Mouse (Mus musculus) adrenal gland, postnatal 4 days (tissue): ENCODE data around the gene Orai1. TPM values are rescaled to one million over a fixed set of nuclear protein-coding genes. Genes with fewer than 3 reads are reported as not detected.
"Not testable (repeated sequence)": the region's sequence is repeated elsewhere in the genome, so short reads cannot be mapped to it uniquely, and the experiment has no call there.

ENCODE experiments used
- DNase-seq, 2 experiments: peaks; one replicate each; pipeline ENCODE4 v3.0.0; 2021 to 2022; ENCODE audit warnings: low spot score in 2 of 2, mixed read lengths in 2 of 2
- long read RNA-seq, 2 experiments: library from polyadenylated mRNA; stranded (forward); transcript quantifications; one replicate each; pipeline ENCODE4 v2.0.0; 2021
- total RNA-seq, 2 experiments: library from RNA; stranded (reverse); gene quantifications; 2 replicates each; pipeline ENCODE4 v1.2.3; 2021

Orai1 gene
- 10 to 100 TPM; 12.6 to 14.1 TPM for total RNA-seq
- long read RNA-seq, experiment 1, transcript Orai1-202 (2 exons, 1,875 nt): major isoform, 32 of 33 reads
- long read RNA-seq, experiment 1, partial matches to known transcripts: 0 of 33 reads
- long read RNA-seq, experiment 1, other reads (novel, unspliced or antisense): 1 of 33 reads
- long read RNA-seq, experiment 2, transcript Orai1-202 (2 exons, 1,875 nt): major isoform, 36 of 40 reads
- long read RNA-seq, experiment 2, partial matches to known transcripts: 0 of 40 reads
- long read RNA-seq, experiment 2, other reads (novel, unspliced or antisense): 4 of 40 reads

GRCm38 (mm10) chr5:123014753-123015701, at the start of gene Orai1:
TSS of gene Orai1 (plus strand) at chr5:123015074.
- peak; percentile 92 to 96 for DNase-seq

- DNase-seq: no peak
Measured at GRCm38 (mm10) chr5:122965427-122965826, 49.4 kb upstream of the Orai1 start.

GRCm38 (mm10) chr5:122968322-122968721, 46.6 kb upstream of the Orai1 start:
- peak in 1 of 2 experiments; percentile 65 for DNase-seq

GRCm38 (mm10) chr5:122970056-122970455, 44.8 kb upstream of the Orai1 start:
- DNase-seq: no peak

- no peak for DNase-seq
Measured at GRCm38 (mm10) chr5:122971438-122971837, 43.4 kb upstream of the Orai1 start.

GRCm38 (mm10) chr5:122972116-122972515, 42.8 kb upstream of the Orai1 start:
- DNase-seq: no peak

GRCm38 (mm10) chr5:122974701-122975100, 40.2 kb upstream of the Orai1 start:
- not testable (repeated sequence) for DNase-seq

GRCm38 (mm10) chr5:122978970-122979369, 35.9 kb upstream of the Orai1 start:
- DNase-seq: no peak

GRCm38 (mm10) chr5:122984483-122984882, 30.4 kb upstream of the Orai1 start:
- DNase-seq: no peak

GRCm38 (mm10) chr5:122985276-122985675, 29.6 kb upstream of the Orai1 start:
- no peak for DNase-seq

GRCm38 (mm10) chr5:122986091-122986493, 28.8 kb upstream of the Orai1 start:
- no peak for DNase-seq

GRCm38 (mm10) chr5:122987211-122988020, 27.5 kb upstream of the Orai1 start:
- DNase-seq: no peak

- peak; percentile 12 to 13 for DNase-seq
Measured at GRCm38 (mm10) chr5:122988021-122988751, 26.7 kb upstream of the Orai1 start.

- DNase-seq: peak; percentile 37 to 45
Measured at GRCm38 (mm10) chr5:122989001-122989525, 25.8 kb upstream of the Orai1 start.

GRCm38 (mm10) chr5:122989551-122990330, 25.1 kb upstream of the Orai1 start, which contains the start of gene Kdm2b:
TSS of gene Kdm2b (minus strand) at chr5:122989823.
- no peak for DNase-seq

- DNase-seq: no peak
Measured at GRCm38 (mm10) chr5:122990411-122991160, 24.3 kb upstream of the Orai1 start.

- no peak for DNase-seq
Measured at GRCm38 (mm10) chr5:122991350-122992004, 23.4 kb upstream of the Orai1 start.

- no peak for DNase-seq
Measured at GRCm38 (mm10) chr5:122993811-122994210, 21.1 kb upstream of the Orai1 start.
